In genomic region chr1:171269848-171270572, GRCm38 (mm10) we compare ENCODE assay signal across 8 mouse cellular contexts. TPM values are rescaled to one million over a fixed set of nuclear protein-coding genes. Genes with fewer than 3 reads are reported as not detected.
A peak's percentile ranks its signal among the peaks of the same experiment; 100 is the strongest.
DNase-seq lines count a peak whose midpoint lies in the region; ATAC-seq lines count a peak whose summit lies in the region.

Gene B4galt3, plus strand, starts transcription at chr1:171270328.

- peak; percentile 85 for DNase-seq in c-Kit-positive CD71-negative TER-119-negative erythroid progenitor cells, embryonic 14.5 days (ENCODE audit: low read depth)
- peak; percentile 98 for DNase-seq in forebrain, embryonic 11.5 days (ENCODE audit: low spot score)
- DNase-seq in kidney, postnatal 14 days, result peak; percentile 98
- DNase-seq in naive thymus-derived CD4-positive, alpha-beta T cell, adult 2 months (ENCODE audit: low read depth), result peak; percentile 95
- peak; percentile 93 for DNase-seq in splenic B cell, adult 2 months (ENCODE audit: low read depth, low spot score)

- H3K9me3 ChIP-seq in forebrain, embryonic 11.5 days (ENCODE audit: control insufficient read depth, low read length), result no peaks in the 10 kb centered on the region
- H3K9me3 ChIP-seq in heart, embryonic 15.5 days (replicated peaks), result no peaks in the 10 kb centered on the region
- no peaks in the 10 kb centered on the region for H3K9me3 ChIP-seq in liver, embryonic 12.5 days (replicated peaks)

- no peak within 1 kb of the TSS for H3K27ac ChIP-seq in forebrain, embryonic 11.5 days (ENCODE audit: low read depth, low read length)
- peak within 1 kb of the TSS; percentile 72 for H3K27ac ChIP-seq in heart, embryonic 15.5 days
- H3K27ac ChIP-seq in liver, embryonic 12.5 days, result peak within 1 kb of the TSS; percentile 76

- peak within 1 kb of the TSS; percentile 65 for H3K4me3 ChIP-seq in forebrain, embryonic 11.5 days (ENCODE audit: low read depth, low read length)
- H3K4me3 ChIP-seq in heart, embryonic 15.5 days, result peak within 1 kb of the TSS; percentile 89
- peak within 1 kb of the TSS; percentile 86 for H3K4me3 ChIP-seq in liver, embryonic 12.5 days

- H3K4me1 ChIP-seq in forebrain, embryonic 11.5 days (replicated peaks; ENCODE audit: control insufficient read depth, insufficient read depth, low read length), result peaks cover 8% of the 10 kb centered on the region; the same call in 1 of the 2 replicates
- H3K4me1 ChIP-seq in heart, embryonic 15.5 days (replicated peaks), result peaks cover 12% of the 10 kb centered on the region
- H3K4me1 ChIP-seq in liver, embryonic 12.5 days, result peaks cover 55% of the 10 kb centered on the region

- 3% methylated on average over 36 of the region's 36 CpGs for WGBS in forebrain, embryonic 11.5 days
- WGBS in heart, embryonic 15.5 days, result 3% methylated on average over 36 of the region's 36 CpGs
- 5% methylated on average over 36 of the region's 36 CpGs for WGBS in liver, embryonic 12.5 days (ENCODE audit: insufficient replicate concordance)

- H3K9ac ChIP-seq in forebrain, embryonic 11.5 days (ENCODE audit: low read length), result peak within 1 kb of the TSS; percentile 81
- peak within 1 kb of the TSS; percentile 83 for H3K9ac ChIP-seq in heart, embryonic 15.5 days
- H3K9ac ChIP-seq in liver, embryonic 12.5 days, result peak within 1 kb of the TSS; percentile 86

- no peaks in the 10 kb centered on the region; the same call in 1 of the 2 replicates for H3K36me3 ChIP-seq in forebrain, embryonic 11.5 days (ENCODE audit: control insufficient read depth, insufficient read depth, low read length)
- peaks cover 26% of the 10 kb centered on the region for H3K36me3 ChIP-seq in heart, embryonic 15.5 days
- peaks cover 34% of the 10 kb centered on the region for H3K36me3 ChIP-seq in liver, embryonic 12.5 days
- H3K36me3 ChIP-seq in splenic B cell, adult 2 months (ENCODE audit: control insufficient read depth, insufficient read depth, low read length, poor library complexity, severe bottlenecking), result peaks cover 7% of the 10 kb centered on the region; the same call in 1 of the 2 replicates

- H3K4me2 ChIP-seq in forebrain, embryonic 11.5 days (ENCODE audit: low read depth, low read length, severe bottlenecking), result peak within 1 kb of the TSS; percentile 99
- H3K4me2 ChIP-seq in heart, embryonic 15.5 days, result peak within 1 kb of the TSS; percentile 83
- peak within 1 kb of the TSS; percentile 95 for H3K4me2 ChIP-seq in liver, embryonic 12.5 days

- peak; percentile 99 for ATAC-seq in CD4-positive, CD25-positive, alpha-beta regulatory T cell, adult 4 months
- ATAC-seq in forebrain, embryonic 11.5 days (replicated peaks; ENCODE audit: low FRiP score), result peak; percentile 98
- peak; percentile 92 for ATAC-seq in heart, embryonic 15.5 days (replicated peaks; ENCODE audit: insufficient number of reproducible peaks, insufficient read depth, low FRiP score, low read depth)
- ATAC-seq in liver, embryonic 12.5 days, result peak; percentile 92

- H3K27me3 ChIP-seq in forebrain, embryonic 11.5 days (ENCODE audit: control insufficient read depth, insufficient read depth, low read length), result no peaks in the 10 kb centered on the region
- H3K27me3 ChIP-seq in heart, embryonic 15.5 days, result no peaks in the 10 kb centered on the region
- no peaks in the 10 kb centered on the region for H3K27me3 ChIP-seq in liver, embryonic 12.5 days (replicated peaks)
- no peaks in the 10 kb centered on the region for H3K27me3 ChIP-seq in splenic B cell, adult 2 months (ENCODE audit: control insufficient read depth, insufficient read depth, low read length, poor library complexity, severe bottlenecking)

RNA-seq across cellular contexts. Expression of gene B4galt3, which starts in this region (rescaled TPM):
- polyA plus RNA-seq in CD4-positive, CD25-positive, alpha-beta regulatory T cell, adult 4 months (2017; shearing (Covaris generic)), result 10 to 100 TPM; 56.0 to 93.6 TPM
- polyA plus RNA-seq in forebrain, embryonic 11.5 days (2014; fragmentation: Nextera tagmentation; extraction: Ambion mirVana), result 72.3 and 75.5 TPM in 2 replicates
- 44.4 and 56.4 TPM in 2 replicates for polyA plus RNA-seq in heart, embryonic 15.5 days (2015; fragmentation: Nextera tagmentation; extraction: Ambion mirVana)
- polyA plus RNA-seq in liver, embryonic 12.5 days (2016; fragmentation: Nextera tagmentation; extraction: Ambion mirVana), result 29.9 and 35.8 TPM in 2 replicates
